Mouse (Mus musculus) liver, embryonic 15.5 days (tissue): Measurements from ENCODE around the gene Clip2. TPM values are rescaled to one million over a fixed set of nuclear protein-coding genes. Genes with fewer than 3 reads are reported as not detected.

Experiments
- ATAC-seq: fragments of 200-750 bp; cut with Nextera tagmentation; 2 replicates; pipeline ENCODE4 v1.8.0; 2017; ENCODE audit warnings: moderate number of reproducible peaks, mild to moderate bottlenecking, moderate library complexity; ENCODE audit not compliant: insufficient read depth
- H3K27ac ChIP-seq: fragments of 300-500 bp; sonication (generic); replicated peaks from 2 replicates; pipeline ENCODE4 v1.5.1; 2015; ENCODE audit warnings: mild to moderate bottlenecking, inconsistent platforms
- H3K27me3 ChIP-seq: fragments of 300-500 bp; sonication (generic); 2 replicates; pipeline ENCODE4 v1.6.1; 2015; ENCODE audit warnings: mild to moderate bottlenecking, inconsistent platforms
- H3K36me3 ChIP-seq: fragments of 300-500 bp; sonication (generic); replicated peaks from 2 replicates; pipeline ENCODE4 v1.6.1; 2015; ENCODE audit warnings: moderate library complexity, mild to moderate bottlenecking, inconsistent platforms
- H3K4me1 ChIP-seq: fragments of 300-500 bp; sonication (generic); replicated peaks from 2 replicates; pipeline ENCODE4 v1.6.1; 2015; ENCODE audit warnings: inconsistent platforms
- H3K4me2 ChIP-seq: fragments of 300-500 bp; sonication (generic); 2 replicates; pipeline ENCODE4 v1.6.1; 2015; ENCODE audit warnings: moderate library complexity, mild to moderate bottlenecking, inconsistent platforms
- H3K4me3 ChIP-seq: fragments of 300-500 bp; sonication (generic); replicated peaks from 2 replicates; pipeline ENCODE4 v1.5.1; 2015; ENCODE audit warnings: mild to moderate bottlenecking, inconsistent platforms
- H3K9ac ChIP-seq: fragments of 300-500 bp; sonication (generic); 2 replicates; pipeline ENCODE4 v1.6.1; 2015; ENCODE audit warnings: moderate library complexity, mild to moderate bottlenecking, inconsistent platforms
- H3K9me3 ChIP-seq: fragments of 300-500 bp; sonication (generic); replicated peaks from 2 replicates; pipeline ENCODE4 v1.6.1; 2016; ENCODE audit warnings: inconsistent platforms
- WGBS: fragments of 180-500 bp; shearing (Covaris S2); methylation state at CpG from one replicate; pipeline ENCODE4 v1.1.7; 2015; ENCODE audit warnings: mixed read lengths; ENCODE audit not compliant: insufficient replicate concordance; 5-methylcytosine and 5-hydroxymethylcytosine counted together
- polyA plus RNA-seq: library from polyadenylated mRNA; unstranded; fragments of >200 nt; fragmentation: Nextera tagmentation; extraction: Ambion mirVana; gene quantifications from 2 replicates; pipeline ENCODE4 v1.2.1, GENCODE M21; 2015

The Clip2 gene
- polyA plus RNA-seq, 1 experiment from 2014 or later: 0.46 TPM

GRCm38 (mm10) chr5:134469559-134470150 lies 82.6 kb downstream of the Clip2 start:
- Histone ChIP-seq H3K4me3 (no peak overlapping the region), H3K9ac (no peak overlapping the region), H3K9me3 (no peaks in the 10 kb centered on the region), H3K27me3 (no peaks in the 10 kb centered on the region), H3K36me3 (no peaks in the 10 kb centered on the region), H3K27ac (peak overlapping the region; percentile 70), H3K4me2 (no peak overlapping the region), H3K4me1 (peaks cover 51% of the 10 kb centered on the region)
- 64% methylated on average over 7 of the region's 7 CpGs for WGBS
- 0 out of 2 replicates have a peak, but pooled peaks have one; percentile 20 for ATAC-seq

DNA sequence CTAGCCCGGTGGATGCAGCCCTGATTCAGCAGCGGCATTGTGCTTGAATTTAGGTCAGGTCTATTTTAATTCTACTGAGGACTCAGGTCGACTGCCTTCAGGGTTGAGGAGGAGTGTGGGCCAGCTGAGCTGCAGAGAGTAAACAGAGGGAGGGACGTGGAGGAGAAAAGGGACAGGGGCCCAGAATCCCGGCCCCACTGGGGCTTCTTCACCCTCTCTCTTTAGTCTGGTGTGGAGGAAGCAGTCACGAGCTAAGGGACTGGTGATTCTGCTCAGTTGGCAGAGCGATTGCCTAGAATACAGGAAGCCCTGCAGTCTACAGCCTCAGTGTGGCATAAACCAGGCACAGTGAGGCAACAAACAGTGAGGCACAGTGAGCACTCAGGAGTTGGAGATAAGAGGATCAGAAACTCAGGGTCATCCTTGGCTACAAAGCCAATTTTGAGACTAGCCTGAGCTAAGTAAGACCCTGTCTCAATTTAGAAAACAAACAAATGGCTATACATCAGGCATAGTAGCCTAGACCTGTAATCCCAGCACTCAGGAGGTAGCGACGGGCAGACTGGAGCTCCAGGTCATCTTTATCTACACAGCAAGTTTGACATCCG lies 84.0 kb downstream of the Clip2 start:
- H3K9ac ChIP-seq: no peak overlapping the region
- WGBS: 51% methylated on average over 10 of the region's 10 CpGs
- H3K4me2 ChIP-seq: no peak overlapping the region
- no peaks in the 10 kb centered on the region for H3K27me3 ChIP-seq
- H3K36me3 ChIP-seq: no peaks in the 10 kb centered on the region
- H3K4me1 ChIP-seq: peaks cover 61% of the 10 kb centered on the region
- no peak overlapping the region for H3K4me3 ChIP-seq
- peak overlapping the region; percentile 70 for H3K27ac ChIP-seq
- no peak for ATAC-seq
- no peaks in the 10 kb centered on the region for H3K9me3 ChIP-seq

GRCm38 (mm10) chr5:134467030-134467549 lies 85.1 kb downstream of the Clip2 start:
- Histone ChIP-seq H3K36me3 (no peaks in the 10 kb centered on the region), H3K4me3 (no peak overlapping the region), H3K27me3 (no peaks in the 10 kb centered on the region), H3K9me3 (no peaks in the 10 kb centered on the region), H3K27ac (peak overlapping the region; percentile 73), H3K4me1 (peaks cover 67% of the 10 kb centered on the region), H3K4me2 (peak overlapping the region; percentile 46), H3K9ac (peak overlapping the region; percentile 27; the same call in 1 of the 2 replicates)
- WGBS: 43% methylated on average over 8 of the region's 8 CpGs
- peak; percentile 86 for ATAC-seq

DNA sequence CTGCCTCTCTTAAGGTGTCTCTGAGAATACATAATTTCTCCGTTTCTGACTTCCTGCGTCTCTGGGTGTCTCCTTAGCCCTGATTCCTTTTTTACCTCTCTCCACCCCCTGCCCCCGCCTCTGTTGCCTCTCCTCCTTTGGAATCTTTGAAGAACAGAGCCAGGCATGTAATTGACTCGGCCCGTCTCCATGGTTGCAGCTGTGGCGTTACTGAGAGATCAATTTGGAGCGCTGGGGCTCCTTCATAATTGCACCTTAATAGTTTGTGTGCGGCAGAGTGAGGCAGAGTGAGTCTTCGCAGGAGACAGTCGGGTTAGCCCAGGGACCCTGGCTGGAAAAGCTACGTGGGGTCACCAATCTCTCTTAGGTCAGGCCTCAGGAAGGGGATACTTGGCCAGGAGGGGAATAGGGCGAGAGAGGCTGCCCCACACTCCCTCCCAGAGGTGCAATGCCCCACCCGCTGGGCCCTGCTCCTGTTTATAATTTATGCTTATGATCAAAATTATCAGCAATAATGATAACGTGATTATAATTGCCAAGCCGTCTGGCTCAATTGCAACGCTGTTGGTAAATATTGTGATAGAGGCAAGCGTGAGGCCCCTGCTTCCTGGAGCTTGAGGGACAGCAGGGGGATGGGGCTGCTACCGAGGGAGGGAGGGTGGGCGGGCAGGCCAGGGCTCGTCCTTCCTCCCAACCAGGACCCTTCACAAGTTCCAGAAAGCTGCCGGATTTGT lies 85.8 kb downstream of the Clip2 start:
- peak; percentile 10 for ATAC-seq
- peak overlapping the region; percentile 46 for H3K4me2 ChIP-seq
- H3K4me1 ChIP-seq: peaks cover 67% of the 10 kb centered on the region
- H3K9me3 ChIP-seq: no peaks in the 10 kb centered on the region
- peak overlapping the region; percentile 27; the same call in 1 of the 2 replicates for H3K9ac ChIP-seq
- H3K36me3 ChIP-seq: no peaks in the 10 kb centered on the region
- no peaks in the 10 kb centered on the region for H3K27me3 ChIP-seq
- peak overlapping the region; percentile 73 for H3K27ac ChIP-seq
- WGBS: 45% methylated on average over 21 of the region's 21 CpGs
- no peak overlapping the region for H3K4me3 ChIP-seq

GRCm38 (mm10) chr5:134465197-134465596 lies 87.0 kb downstream of the Clip2 start:
- H3K4me3 ChIP-seq: no peak overlapping the region
- no peaks in the 10 kb centered on the region for H3K9me3 ChIP-seq
- no peak overlapping the region; the same call in 1 of the 2 replicates for H3K4me2 ChIP-seq
- H3K36me3 ChIP-seq: no peaks in the 10 kb centered on the region
- no peak overlapping the region for H3K27ac ChIP-seq
- H3K4me1 ChIP-seq: peaks cover 65% of the 10 kb centered on the region
- H3K27me3 ChIP-seq: no peaks in the 10 kb centered on the region
- ATAC-seq: 0 out of 2 replicates have a peak, but pooled peaks have one; percentile 14
- H3K9ac ChIP-seq: no peak overlapping the region
- WGBS: 53% methylated on average over 1 of the region's 1 CpGs

DNA sequence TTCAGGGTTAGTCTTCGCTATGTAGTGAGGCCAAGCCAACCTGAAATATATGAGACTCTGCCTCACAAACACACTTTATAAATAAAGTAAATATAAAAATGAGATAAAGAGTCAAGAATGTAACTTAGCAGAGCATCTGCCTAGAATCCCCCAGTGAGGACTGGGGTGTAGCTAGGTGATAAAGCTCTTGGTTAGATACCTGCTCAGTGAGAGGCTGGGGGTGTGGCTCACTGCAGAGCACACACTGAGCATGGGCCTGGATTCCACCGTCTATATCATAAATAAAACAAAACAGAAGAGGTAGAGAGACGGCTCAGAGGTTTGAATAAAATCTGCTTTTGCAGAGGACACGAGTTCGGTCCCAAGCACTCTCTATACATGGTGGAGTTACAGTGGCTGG lies 88.0 kb downstream of the Clip2 start:
- H3K9me3 ChIP-seq: no peaks in the 10 kb centered on the region
- H3K4me2 ChIP-seq: no peak overlapping the region
- peak overlapping the region; percentile 59; the same call in 1 of the 2 replicates for H3K27ac ChIP-seq
- no peaks in the 10 kb centered on the region for H3K36me3 ChIP-seq
- H3K4me3 ChIP-seq: no peak overlapping the region
- WGBS: 59% methylated on average over 5 of the region's 5 CpGs
- peaks cover 56% of the 10 kb centered on the region for H3K4me1 ChIP-seq
- H3K27me3 ChIP-seq: no peaks in the 10 kb centered on the region
- ATAC-seq: peak; percentile 58
- H3K9ac ChIP-seq: no peak overlapping the region

- no peak overlapping the region for H3K4me3 ChIP-seq
- H3K9ac ChIP-seq: no peak overlapping the region
- no peaks in the 10 kb centered on the region for H3K36me3 ChIP-seq
- WGBS: 74% methylated on average over 8 of the region's 8 CpGs
- no peak overlapping the region for H3K4me2 ChIP-seq
- H3K4me1 ChIP-seq: peaks cover 41% of the 10 kb centered on the region
- ATAC-seq: no peak
- H3K9me3 ChIP-seq: no peaks in the 10 kb centered on the region
- H3K27me3 ChIP-seq: no peaks in the 10 kb centered on the region
- no peak overlapping the region for H3K27ac ChIP-seq
These were observed 89.5 kb downstream of the Clip2 start for GRCm38 (mm10) chr5:134462731-134463130.

DNA sequence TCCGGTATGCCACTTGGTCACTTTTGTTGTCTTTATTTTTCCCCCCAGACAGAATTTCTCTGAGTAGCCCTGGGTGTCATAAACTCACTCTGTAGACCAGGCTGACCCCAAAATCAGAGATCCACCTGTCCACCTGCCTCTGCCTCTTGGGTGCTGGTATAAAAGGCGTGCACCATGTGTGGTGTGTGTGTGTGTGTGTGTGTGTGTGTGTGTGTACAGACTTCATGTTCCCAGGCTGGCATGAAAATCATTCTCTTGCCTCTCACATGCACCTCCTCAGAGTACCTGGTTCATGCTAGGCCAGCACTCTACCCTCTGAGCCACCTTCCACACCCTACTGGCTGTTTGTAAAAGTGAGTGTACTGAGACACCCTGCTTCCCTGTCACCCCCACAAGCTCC lies 89.9 kb downstream of the Clip2 start:
- H3K27ac ChIP-seq: no peak overlapping the region
- H3K36me3 ChIP-seq: no peaks in the 10 kb centered on the region
- no peak overlapping the region for H3K9ac ChIP-seq
- H3K4me1 ChIP-seq: peaks cover 40% of the 10 kb centered on the region
- H3K4me2 ChIP-seq: no peak overlapping the region
- no peak overlapping the region for H3K4me3 ChIP-seq
- no peaks in the 10 kb centered on the region for H3K27me3 ChIP-seq
- 73% methylated on average over 2 of the region's 2 CpGs for WGBS
- no peak for ATAC-seq
- H3K9me3 ChIP-seq: no peaks in the 10 kb centered on the region

GRCm38 (mm10) chr5:134460546-134460945 lies 91.7 kb downstream of the Clip2 start:
- no peak for ATAC-seq
- WGBS: 83% methylated on average over 4 of the region's 4 CpGs
- Histone ChIP-seq H3K4me3 (no peak overlapping the region), H3K4me2 (no peak overlapping the region), H3K9ac (no peak overlapping the region), H3K4me1 (peaks cover 42% of the 10 kb centered on the region), H3K36me3 (no peaks in the 10 kb centered on the region), H3K27me3 (no peaks in the 10 kb centered on the region), H3K27ac (no peak overlapping the region), H3K9me3 (no peaks in the 10 kb centered on the region)

GRCm38 (mm10) chr5:134459096-134459495 lies 93.1 kb downstream of the Clip2 start:
- Histone ChIP-seq H3K27me3 (no peaks in the 10 kb centered on the region), H3K4me3 (no peak overlapping the region)

DNA sequence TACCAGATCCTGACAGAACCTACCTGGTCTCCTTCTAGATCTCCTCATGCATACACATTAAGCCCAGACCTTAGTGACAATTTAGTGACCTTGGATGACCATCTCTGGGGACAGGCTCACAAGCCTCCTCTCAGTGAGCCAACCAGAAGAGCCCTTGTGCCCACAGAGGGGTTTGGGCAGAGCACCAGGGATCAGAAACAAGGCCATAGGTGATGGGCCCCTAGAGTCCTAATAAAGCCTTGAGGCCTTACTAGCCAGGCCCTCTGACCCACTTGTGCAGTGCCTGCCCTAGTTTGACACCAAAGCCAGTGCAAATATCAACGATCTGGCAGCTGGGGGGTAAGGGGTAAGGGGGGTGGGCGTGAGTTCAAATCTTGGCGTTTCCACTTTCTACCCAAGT lies 93.8 kb downstream of the Clip2 start:
- WGBS: 56% methylated on average over 3 of the region's 3 CpGs
- H3K27me3 ChIP-seq: no peaks in the 10 kb centered on the region
- H3K27ac ChIP-seq: no peak overlapping the region

More at GRCm38 (mm10) chr5:134459096-134459495, 93.1 kb downstream of the Clip2 start:
- no peaks in the 10 kb centered on the region for H3K9me3 ChIP-seq
- no peak overlapping the region for H3K9ac ChIP-seq
- H3K27ac ChIP-seq: no peak overlapping the region
- peaks cover 44% of the 10 kb centered on the region for H3K4me1 ChIP-seq
- WGBS: 74% methylated on average over 7 of the region's 7 CpGs
- H3K4me2 ChIP-seq: no peak overlapping the region
- ATAC-seq: no peak
- H3K36me3 ChIP-seq: no peaks in the 10 kb centered on the region

More for the DNA sequence above, 93.8 kb downstream of the Clip2 start:
- Histone ChIP-seq H3K9ac (no peak overlapping the region), H3K4me1 (peaks cover 41% of the 10 kb centered on the region), H3K4me3 (no peak overlapping the region), H3K4me2 (no peak overlapping the region), H3K9me3 (no peaks in the 10 kb centered on the region), H3K36me3 (no peaks in the 10 kb centered on the region)
- no peak for ATAC-seq
